Mouse (Mus musculus) MEL (cell line): ENCODE data around the gene Slc25a21. TPM values are rescaled to one million over a fixed set of nuclear protein-coding genes. Genes with fewer than 3 reads are reported as not detected.

Source experiments
- DNase-seq: peaks from one replicate; pipeline ENCODE4 v3.0.0; 2011; ENCODE audit warnings: low read depth, low spot score
- H3K27ac ChIP-seq: 2 replicates; pipeline ENCODE4 v1.5.1; 2012; ENCODE audit warnings: low read depth, mild to moderate bottlenecking, control low read depth, low read length, moderate library complexity; ENCODE audit not compliant: control insufficient read depth
- H3K27me3 ChIP-seq, 2 experiments: fragments of 150-350 bp in 1 of 2; sonication (generic) in 1 of 2; 2 replicates each; pipeline ENCODE4 v1.6.1; 2012; ENCODE audit warnings: low read length in 2 of 2, mild to moderate bottlenecking in 2 of 2, improper control_type of control experiment in 1 of 2, moderate library complexity in 1 of 2; ENCODE audit not compliant: insufficient read depth in 2 of 2, control insufficient read depth in 1 of 2
- H3K36me3 ChIP-seq, 2 experiments: 2 replicates each; pipeline ENCODE4 v1.6.1; 2012 to 2014; ENCODE audit warnings: low read length in 2 of 2, improper control_type of control experiment in 1 of 2, inconsistent platforms in 1 of 2, mild to moderate bottlenecking in 1 of 2; ENCODE audit not compliant: insufficient read depth in 2 of 2, control insufficient read depth in 1 of 2
- H3K4me1 ChIP-seq, 2 experiments: fragments of 150-350 bp in 1 of 2; sonication (generic) in 1 of 2; 2 replicates each; pipeline ENCODE4 v1.6.1; 2012; ENCODE audit warnings: low read length in 2 of 2, improper control_type of control experiment in 1 of 2, mild to moderate bottlenecking in 1 of 2; ENCODE audit not compliant: insufficient read depth in 2 of 2, control insufficient read depth in 1 of 2
- H3K4me3 ChIP-seq, 2 experiments: fragments of 150-350 bp in 1 of 2; sonication (generic) in 1 of 2; 2 replicates each; pipeline ENCODE4 v1.5.1; 2012; ENCODE audit warnings: low read depth in 2 of 2, low read length in 2 of 2, mild to moderate bottlenecking in 2 of 2, moderate library complexity in 2 of 2, control low read depth in 1 of 2, improper control_type of control experiment in 1 of 2; ENCODE audit not compliant: control insufficient read depth in 1 of 2, insufficient read depth in 1 of 2
- H3K79me2 ChIP-seq: 2 replicates; pipeline ENCODE4 v1.6.1; 2012; ENCODE audit warnings: mild to moderate bottlenecking, low read length, moderate library complexity; ENCODE audit not compliant: control insufficient read depth, poor library complexity, insufficient read depth
- H3K9ac ChIP-seq: 2 replicates; pipeline ENCODE4 v1.6.1; 2012; ENCODE audit warnings: low read depth, mild to moderate bottlenecking, control low read depth, low read length, moderate library complexity; ENCODE audit not compliant: control insufficient read depth, poor library complexity, severe bottlenecking
- H3K9me3 ChIP-seq: fragments of 150-350 bp; sonication (generic); replicated peaks from 2 replicates; pipeline ENCODE4 v1.6.1; 2012; ENCODE audit warnings: mild to moderate bottlenecking, low read length, improper control_type of control experiment, moderate library complexity; ENCODE audit not compliant: insufficient read depth
- BHLHE40 ChIP-seq: IDR thresholded peaks from 2 replicates; pipeline ENCODE4 v1.6.1; 2012; ENCODE audit warnings: low read depth, mild to moderate bottlenecking, inconsistent platforms, low read length, improper control_type of control experiment, borderline replicate concordance
- CHD1 ChIP-seq: IDR thresholded peaks from 2 replicates; pipeline ENCODE4 v1.6.1; 2012; ENCODE audit warnings: low read depth, mild to moderate bottlenecking, inconsistent platforms, low read length, improper control_type of control experiment
- CHD2 ChIP-seq: IDR thresholded peaks from 2 replicates; pipeline ENCODE4 v1.6.1; 2011; ENCODE audit warnings: low read length, improper control_type of control experiment
- CTCF ChIP-seq, 3 experiments: IDR thresholded peaks in 2 of 3; conservative IDR thresholded peaks in 1 of 3; 2 replicates each; pipeline ENCODE4 v1.5.1; 2011 to 2012; ENCODE audit warnings: low read length in 3 of 3, low read depth in 2 of 3, mild to moderate bottlenecking in 2 of 3, improper control_type of control experiment in 1 of 3, inconsistent platforms in 1 of 3, mixed read lengths in 1 of 3, moderate library complexity in 1 of 3; ENCODE audit not compliant: control insufficient read depth in 1 of 3, insufficient read depth in 1 of 3, poor library complexity in 1 of 3, severe bottlenecking in 1 of 3
- E2F4 ChIP-seq: IDR thresholded peaks from 2 replicates; pipeline ENCODE4 v1.6.1; 2011; ENCODE audit warnings: low read depth, low read length, improper control_type of control experiment, borderline replicate concordance
- ELF1 ChIP-seq: IDR thresholded peaks from 2 replicates; pipeline ENCODE4 v1.6.1; 2014; ENCODE audit warnings: low read depth, mild to moderate bottlenecking, inconsistent platforms, low read length, improper control_type of control experiment, moderate library complexity
- EP300 ChIP-seq, 2 experiments: IDR thresholded peaks; 2 replicates each; pipeline ENCODE4 v1.6.1; 2011; ENCODE audit warnings: improper control_type of control experiment in 2 of 2, low read length in 2 of 2, low read depth in 1 of 2, mild to moderate bottlenecking in 1 of 2
- KAT2A ChIP-seq: conservative IDR thresholded peaks from 2 replicates; pipeline ENCODE4 v1.6.1; 2012; ENCODE audit warnings: low read depth, low read length, improper control_type of control experiment, inconsistent platforms
- MAX ChIP-seq: IDR thresholded peaks from 2 replicates; pipeline ENCODE4 v1.6.1; 2011; ENCODE audit warnings: low read length, improper control_type of control experiment
- MEF2A ChIP-seq: IDR thresholded peaks from 2 replicates; pipeline ENCODE4 v1.6.1; 2014; ENCODE audit warnings: low read depth, mild to moderate bottlenecking, inconsistent platforms, low read length, improper control_type of control experiment; ENCODE audit not compliant: poor library complexity, insufficient replicate concordance, severe bottlenecking; ENCODE audit errors: extremely low read depth
- MXI1 ChIP-seq: IDR thresholded peaks from 2 replicates; pipeline ENCODE4 v1.6.1; 2011; ENCODE audit warnings: mild to moderate bottlenecking, low read depth, low read length, improper control_type of control experiment
- MYB ChIP-seq: IDR thresholded peaks from 2 replicates; pipeline ENCODE4 v1.6.1; 2011; ENCODE audit warnings: mild to moderate bottlenecking, low read depth, low read length, improper control_type of control experiment
- MYC ChIP-seq: IDR thresholded peaks from 2 replicates; pipeline ENCODE4 v1.6.1; 2011; ENCODE audit warnings: low read depth, mild to moderate bottlenecking, low read length, improper control_type of control experiment, moderate library complexity
- NELFE ChIP-seq: IDR thresholded peaks from 2 replicates; pipeline ENCODE4 v1.6.1; 2011; ENCODE audit warnings: low read depth, low read length, improper control_type of control experiment
- POLR2AphosphoS2 ChIP-seq: IDR thresholded peaks from 2 replicates; pipeline ENCODE4 v1.6.1; 2011; ENCODE audit warnings: low read length, improper control_type of control experiment
- POLR2AphosphoS5 ChIP-seq: IDR thresholded peaks from 2 replicates; pipeline ENCODE4 v1.6.1; 2012; ENCODE audit warnings: low read depth, borderline replicate concordance, mild to moderate bottlenecking, inconsistent platforms, low read length, moderate library complexity, mixed read lengths
- SIN3A ChIP-seq: IDR thresholded peaks from 2 replicates; pipeline ENCODE4 v1.6.1; 2012; ENCODE audit warnings: low read length, improper control_type of control experiment, inconsistent platforms
- SMC3 ChIP-seq: IDR thresholded peaks from 2 replicates; pipeline ENCODE4 v1.6.1; 2011; ENCODE audit warnings: low read depth, low read length, improper control_type of control experiment
- TCF12 ChIP-seq: IDR thresholded peaks from 2 replicates; pipeline ENCODE4 v1.6.1; 2014; ENCODE audit warnings: low read depth, mild to moderate bottlenecking, inconsistent platforms, low read length, improper control_type of control experiment, moderate library complexity
- USF1 ChIP-seq: IDR thresholded peaks from 2 replicates; pipeline ENCODE4 v1.6.1; 2014; ENCODE audit warnings: low read depth, mild to moderate bottlenecking, inconsistent platforms, low read length, improper control_type of control experiment, moderate library complexity
- USF2 ChIP-seq, 2 experiments: IDR thresholded peaks; 2 replicates each; pipeline ENCODE4 v1.6.1; 2011 to 2012; ENCODE audit warnings: improper control_type of control experiment in 2 of 2, low read length in 2 of 2, borderline replicate concordance in 1 of 2, inconsistent platforms in 1 of 2, low read depth in 1 of 2, mild to moderate bottlenecking in 1 of 2; ENCODE audit not compliant: insufficient read depth in 1 of 2
- ZKSCAN1 ChIP-seq: IDR thresholded peaks from 2 replicates; pipeline ENCODE4 v1.6.1; 2012; ENCODE audit warnings: low read depth, mild to moderate bottlenecking, inconsistent platforms, low read length, improper control_type of control experiment, moderate library complexity
- ZMIZ1 ChIP-seq: IDR thresholded peaks from 2 replicates; pipeline ENCODE4 v1.6.1; 2012; ENCODE audit warnings: low read depth, mild to moderate bottlenecking, inconsistent platforms, low read length, improper control_type of control experiment, moderate library complexity
- polyA plus RNA-seq, 2 experiments: library from polyadenylated mRNA; stranded (reverse) in 1 of 2; unstranded in 1 of 2; fragments of >175 nt in 1 of 2; fragments of >200 nt in 1 of 2; gene quantifications; 2 replicates each; pipeline versions ENCODE4 v1.2.1 to v1.2.4; 2012; ENCODE audit warnings: low replicate concordance in 2 of 2, low read depth in 1 of 2; ENCODE audit not compliant: insufficient read length in 2 of 2, insufficient read depth in 1 of 2, missing spikeins in 1 of 2
- total RNA-seq: library from RNA; depleted of rRNA; stranded (reverse); fragments of 300-350 nt; gene quantifications from 2 replicates; pipeline ENCODE4 v1.2.3, GENCODE M21; 2012

Slc25a21 gene
- total and polyA plus RNA-seq, 3 experiments, result 14.7 to 18.3 TPM; not detected in 1

DNA sequence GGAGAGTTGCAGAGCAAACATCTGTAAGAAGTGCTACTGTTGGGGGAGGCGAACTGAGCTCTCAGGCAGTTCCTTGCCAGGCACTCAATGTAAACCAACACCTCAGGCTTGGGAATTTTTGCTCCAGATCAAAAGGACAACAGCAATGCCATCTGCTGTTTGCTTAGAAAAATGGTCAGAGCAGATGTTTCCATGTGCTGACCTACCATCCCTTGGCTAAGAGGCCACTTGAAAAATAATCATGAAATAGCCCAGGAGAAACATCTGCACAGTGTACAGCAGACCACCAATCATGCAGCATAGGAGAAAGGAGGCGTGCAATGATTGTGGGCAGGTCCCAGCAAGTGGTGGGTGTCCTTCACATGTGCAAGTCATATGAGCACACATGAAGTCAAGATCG is 180.9 kb downstream of the Slc25a21 start:
- H3K27ac ChIP-seq, result no peak overlapping the region
- TF ChIP-seq MYB (no peak), MEF2A (no peak), USF1 (no peak), SIN3A (no peak), ELF1 (no peak), TCF12 (no peak), MYC (no peak), ZKSCAN1 (no peak), POLR2AphosphoS5 (no peak), BHLHE40 (no peak), POLR2AphosphoS2 (no peak), E2F4 (no peak), KAT2A (no peak), CTCF (IDR thresholded peaks at IDR 0.05 in 2 of 3, conservative IDR thresholded peaks at IDR 0.05 in 1 of 3; ENCODE audit: control insufficient read depth in 1 of 3, insufficient read depth in 1 of 3, low read depth in 2 of 3, low read length in 3 of 3, poor library complexity in 1 of 3, severe bottlenecking in 1 of 3) (no peak), ZMIZ1 (no peak), USF2 (IDR thresholded peaks at IDR 0.05; ENCODE audit: borderline replicate concordance in 1 of 2, insufficient read depth in 1 of 2, low read depth in 1 of 2, low read length in 2 of 2) (no peak), NELFE (no peak)
- no peak for DNase-seq
- no peaks in the 10 kb centered on the region for H3K9me3 ChIP-seq
- H3K4me1 ChIP-seq, result peaks cover 0 to 2% of the 10 kb centered on the region in 2 experiments; a peak in 1 of 4 replicates
- no peaks in the 10 kb centered on the region for H3K79me2 ChIP-seq
- peaks cover 0 to 3% of the 10 kb centered on the region in 2 experiments; a peak in 2 of 4 replicates for H3K36me3 ChIP-seq
- no peak overlapping the region for H3K9ac ChIP-seq
- H3K27me3 ChIP-seq, result no peaks in the 10 kb centered on the region
- no peak overlapping the region for H3K4me3 ChIP-seq

DNA sequence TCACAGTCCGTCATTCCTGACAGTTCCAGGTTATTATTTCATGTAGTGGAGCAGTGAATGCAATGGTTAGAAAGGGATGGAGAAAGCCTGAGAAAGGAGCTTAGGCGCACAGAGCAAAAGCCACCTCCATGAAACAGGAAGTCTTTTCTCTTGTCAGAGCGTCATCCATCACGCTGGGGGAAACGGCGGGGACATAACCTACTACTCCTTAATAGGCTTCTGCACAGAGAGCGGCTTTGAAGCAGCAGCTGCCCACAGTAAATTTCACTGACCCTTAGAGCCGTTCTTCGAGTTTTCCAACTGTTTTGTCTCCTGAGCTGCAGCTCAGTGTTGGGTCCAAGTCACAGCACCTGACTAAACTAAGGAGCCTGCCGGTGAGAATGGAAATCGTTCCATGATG is 188.3 kb downstream of the Slc25a21 start:
- Histone ChIP-seq H3K4me1 (peaks cover 0 to 3% of the 10 kb centered on the region in 2 experiments; a peak in 2 of 4 replicates), H3K27ac (no peak overlapping the region), H3K9me3 (no peaks in the 10 kb centered on the region), H3K4me3 (no peak overlapping the region), H3K79me2 (no peaks in the 10 kb centered on the region)
- DNase-seq, result no peak
- no peak for TF ChIP-seq CHD2
- TF ChIP-seq EP300 (IDR thresholded peaks at IDR 0.05; ENCODE audit: low read depth in 1 of 2, low read length in 2 of 2), result no peak
- TF ChIP-seq KAT2A, result no peak
- TF ChIP-seq CHD1, result no peak
- no peak for TF ChIP-seq SMC3
- no peak for TF ChIP-seq CTCF (IDR thresholded peaks at IDR 0.05 in 2 of 3, conservative IDR thresholded peaks at IDR 0.05 in 1 of 3; ENCODE audit: control insufficient read depth in 1 of 3, insufficient read depth in 1 of 3, low read depth in 2 of 3, low read length in 3 of 3, poor library complexity in 1 of 3, severe bottlenecking in 1 of 3)
- TF ChIP-seq USF2 (IDR thresholded peaks at IDR 0.05; ENCODE audit: borderline replicate concordance in 1 of 2, insufficient read depth in 1 of 2, low read depth in 1 of 2, low read length in 2 of 2), result no peak
- TF ChIP-seq MAX, result no peak
- no peak for TF ChIP-seq MXI1
- TF ChIP-seq, all 39 proteins: peak for 0
- Histone ChIP-seq H3K36me3 (peaks cover 0 to 3% of the 10 kb centered on the region in 2 experiments; a peak in 2 of 4 replicates), H3K27me3 (no peaks in the 10 kb centered on the region), H3K9ac (no peak overlapping the region)
